Mouse (Mus musculus) inflammation-experienced regulatory T-cells, adult 6 months (primary cell): ENCODE data around the gene Sorbs1. TPM values are rescaled to one million over a fixed set of nuclear protein-coding genes. Genes with fewer than 3 reads are reported as not detected.

ENCODE experiments used
- ATAC-seq: one replicate; pipeline ENCODE4 v1.8.0; 2017
- polyA plus RNA-seq, 3 experiments: library from polyadenylated mRNA; unstranded; fragments of 100-300 nt; shearing (Covaris generic); gene quantifications; one replicate each; pipeline ENCODE4 v1.2.1; 2017

Gene Sorbs1
- polyA plus RNA-seq, 3 experiments from 2014 or later = 12.3 to 23.7 (median 19.6) TPM

- ATAC-seq = no peak
Measured at GRCm38 (mm10) chr19:40297798-40298144, 215.8 kb downstream of the Sorbs1 start.

- ATAC-seq = no peak
Measured at GRCm38 (mm10) chr19:40297078-40297797, 216.3 kb downstream of the Sorbs1 start.

GRCm38 (mm10) chr19:40294231-40294630, 219.3 kb downstream of the Sorbs1 start:
- no peak for ATAC-seq

- ATAC-seq = no peak
Measured at GRCm38 (mm10) chr19:40293791-40294190, 219.8 kb downstream of the Sorbs1 start.

- no peak for ATAC-seq
Measured at GRCm38 (mm10) chr19:40290099-40290724, 223.4 kb downstream of the Sorbs1 start.

- no peak for ATAC-seq
Measured at GRCm38 (mm10) chr19:40288415-40288814, 225.2 kb downstream of the Sorbs1 start.

GRCm38 (mm10) chr19:40284704-40285103, 228.9 kb downstream of the Sorbs1 start:
- ATAC-seq = no peak

GRCm38 (mm10) chr19:40283415-40283814, 230.2 kb downstream of the Sorbs1 start:
- ATAC-seq = no peak

GRCm38 (mm10) chr19:40278372-40279023, 235.1 kb downstream of the Sorbs1 start:
- no peak for ATAC-seq

GRCm38 (mm10) chr19:40277494-40277893, 236.1 kb downstream of the Sorbs1 start:
- ATAC-seq = no peak

GRCm38 (mm10) chr19:40275401-40276188, 238.0 kb downstream of the Sorbs1 start:
- no peak for ATAC-seq

GRCm38 (mm10) chr19:40272674-40273073, 240.9 kb downstream of the Sorbs1 start:
- ATAC-seq = no peak

GRCm38 (mm10) chr19:40271308-40271892, 242.2 kb downstream of the Sorbs1 start, which contains the start of gene Pdlim1:
Gene Pdlim1 (minus strand): TSS chr19:40271842.
- peak; percentile 51 for ATAC-seq

GRCm38 (mm10) chr19:40270351-40271307, 242.9 kb downstream of the Sorbs1 start:
- ATAC-seq = peak; percentile 44

GRCm38 (mm10) chr19:40269526-40269925, 244.1 kb downstream of the Sorbs1 start:
- ATAC-seq = no peak

- no peak for ATAC-seq
Measured at GRCm38 (mm10) chr19:40268493-40268892, 245.1 kb downstream of the Sorbs1 start.

GRCm38 (mm10) chr19:40267380-40267779, 246.2 kb downstream of the Sorbs1 start:
- ATAC-seq = peak; percentile 38

- no peak for ATAC-seq
Measured at GRCm38 (mm10) chr19:40259485-40259884, 254.1 kb downstream of the Sorbs1 start.

- ATAC-seq = peak; percentile 97
Measured at GRCm38 (mm10) chr19:40257396-40257795, 256.2 kb downstream of the Sorbs1 start.

GRCm38 (mm10) chr19:40256376-40257050, 257.1 kb downstream of the Sorbs1 start:
- no peak for ATAC-seq

- ATAC-seq = no peak
Measured at GRCm38 (mm10) chr19:40255561-40255960, 258.0 kb downstream of the Sorbs1 start.
